Mouse (Mus musculus) intestine, postnatal 0 days (tissue): ENCODE data around the gene Ampd3. TPM values are rescaled to one million over a fixed set of nuclear protein-coding genes. Genes with fewer than 3 reads are reported as not detected.

Experiments used
- ATAC-seq: fragments of 200-750 bp; cut with Nextera tagmentation; 2 replicates; pipeline ENCODE4 v1.8.0; 2017; ENCODE audit warnings: mild to moderate bottlenecking, moderate TSS enrichment, moderate library complexity
- H3K27ac ChIP-seq: fragments of 300-500 bp; sonication (generic); 2 replicates; pipeline ENCODE4 v1.5.1; 2014; ENCODE audit warnings: mild to moderate bottlenecking, low read depth, low read length, moderate library complexity
- H3K27me3 ChIP-seq: fragments of 300-500 bp; sonication (generic); replicated peaks from 2 replicates; pipeline ENCODE4 v1.6.1; 2014; ENCODE audit warnings: low read length, mixed read lengths; ENCODE audit not compliant: control insufficient read depth, insufficient read depth
- H3K36me3 ChIP-seq: fragments of 300-500 bp; sonication (generic); 2 replicates; pipeline ENCODE4 v1.6.1; 2014; ENCODE audit warnings: mild to moderate bottlenecking, moderate library complexity; ENCODE audit not compliant: control insufficient read depth, insufficient read depth
- H3K4me1 ChIP-seq: fragments of 300-500 bp; sonication (generic); replicated peaks from 2 replicates; pipeline ENCODE4 v1.6.1; 2014; ENCODE audit warnings: antibody characterized with exemption, low read length, mixed read lengths; ENCODE audit not compliant: control insufficient read depth, insufficient read depth
- H3K4me2 ChIP-seq: fragments of 300-500 bp; sonication (generic); replicated peaks from 2 replicates; pipeline ENCODE4 v1.6.1; 2014; ENCODE audit warnings: low read depth, mild to moderate bottlenecking, moderate library complexity
- H3K4me3 ChIP-seq: fragments of 300-500 bp; sonication (generic); 2 replicates; pipeline ENCODE4 v1.5.1; 2014; ENCODE audit warnings: low read depth, low read length
- H3K9ac ChIP-seq: fragments of 300-500 bp; sonication (generic); 2 replicates; pipeline ENCODE4 v1.6.1; 2014; ENCODE audit warnings: mild to moderate bottlenecking, low read depth, low read length
- H3K9me3 ChIP-seq: fragments of 300-500 bp; sonication (generic); 2 replicates; pipeline ENCODE4 v1.6.1; 2016; ENCODE audit warnings: mixed run types; ENCODE audit not compliant: control insufficient read depth
- CTCF ChIP-seq: sonication (generic); IDR thresholded peaks from 2 replicates; pipeline ENCODE4 v1.5.1; 2016; ENCODE audit warnings: low read depth, mild to moderate bottlenecking, control low read depth, antibody characterized with exemption, moderate library complexity
- WGBS: fragments of 180-500 bp; shearing (Covaris S2); extraction: QIAGEN DNeasy Blood & Tissue Kit; methylation state at CpG from one replicate; pipeline ENCODE4 v1.1.7; 2014; 5-methylcytosine and 5-hydroxymethylcytosine counted together
- polyA plus RNA-seq: library from polyadenylated mRNA; unstranded; fragments of >200 nt; fragmentation: Nextera tagmentation; extraction: Ambion mirVana; gene quantifications from 2 replicates; pipeline ENCODE4 v1.2.1, GENCODE M21; 2015

Ampd3 gene
- polyA plus RNA-seq, 1 experiment from 2014 or later = 7.4 TPM

DNA sequence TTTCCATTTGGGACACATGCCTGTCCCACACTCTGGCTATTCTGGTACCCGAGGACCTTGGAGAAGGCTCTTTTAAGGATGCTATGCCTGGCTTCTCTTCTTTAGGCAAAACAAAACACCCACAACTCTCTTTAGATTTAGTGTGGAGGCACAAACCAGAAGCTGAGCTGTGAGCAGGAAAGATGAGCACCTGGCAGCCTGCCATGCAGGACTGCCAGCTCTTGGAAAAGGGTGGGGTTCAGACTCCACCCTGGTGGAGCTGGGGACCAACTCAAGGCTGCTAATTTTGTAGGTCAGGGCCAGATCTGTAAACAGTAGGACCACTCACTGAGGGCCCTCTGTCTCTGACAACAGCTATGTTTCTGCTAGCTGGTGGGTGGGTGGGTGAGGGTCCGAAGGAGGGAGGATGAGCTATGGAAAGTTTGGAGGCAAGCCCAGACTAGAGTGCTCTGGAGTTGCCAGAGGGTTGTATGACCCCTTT, 13.3 kb downstream of the Ampd3 start:
- H3K4me2 ChIP-seq = no peak overlapping the region
- H3K9me3 ChIP-seq = no peaks in the 10 kb centered on the region
- no peak overlapping the region for H3K4me3 ChIP-seq
- no peaks in the 10 kb centered on the region for H3K27me3 ChIP-seq
- H3K27ac ChIP-seq = no peak overlapping the region
- H3K36me3 ChIP-seq = peaks cover 3% of the 10 kb centered on the region; the same call in 1 of the 2 replicates
- H3K4me1 ChIP-seq = peaks cover 6% of the 10 kb centered on the region; the same call in 1 of the 2 replicates
- no peak overlapping the region for H3K9ac ChIP-seq
- 59% methylated on average over 2 of the region's 2 CpGs for WGBS
- no peak for ATAC-seq
- no peak for TF ChIP-seq CTCF

DNA sequence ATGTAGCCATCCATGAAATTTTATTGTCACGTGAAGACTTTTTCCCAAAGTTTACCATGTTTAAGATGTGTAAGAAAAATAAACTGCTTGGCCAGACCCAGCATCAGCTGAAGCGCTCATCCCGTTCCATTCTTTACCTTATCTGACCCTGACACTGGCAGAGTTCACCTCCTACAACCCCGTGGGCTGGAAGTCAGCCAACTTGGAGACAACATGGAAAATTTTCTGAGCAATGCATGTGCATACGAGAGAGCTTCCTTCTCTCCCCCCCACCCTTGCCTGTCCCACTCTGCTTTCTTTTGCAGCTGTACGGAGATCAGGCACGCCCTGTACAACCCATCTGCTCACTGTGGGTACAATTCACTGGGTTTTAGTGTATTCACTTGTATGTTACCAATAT, 14.1 kb downstream of the Ampd3 start:
- H3K36me3 ChIP-seq = peaks cover 3% of the 10 kb centered on the region; the same call in 1 of the 2 replicates
- no peaks in the 10 kb centered on the region for H3K27me3 ChIP-seq
- H3K4me2 ChIP-seq = no peak overlapping the region
- H3K4me3 ChIP-seq = no peak overlapping the region
- H3K4me1 ChIP-seq = peaks cover 6% of the 10 kb centered on the region; the same call in 1 of the 2 replicates
- no peak overlapping the region for H3K27ac ChIP-seq
- ATAC-seq = no peak
- 45% methylated on average over 7 of the region's 7 CpGs for WGBS
- no peak for TF ChIP-seq CTCF
- no peaks in the 10 kb centered on the region for H3K9me3 ChIP-seq
- H3K9ac ChIP-seq = no peak overlapping the region

DNA sequence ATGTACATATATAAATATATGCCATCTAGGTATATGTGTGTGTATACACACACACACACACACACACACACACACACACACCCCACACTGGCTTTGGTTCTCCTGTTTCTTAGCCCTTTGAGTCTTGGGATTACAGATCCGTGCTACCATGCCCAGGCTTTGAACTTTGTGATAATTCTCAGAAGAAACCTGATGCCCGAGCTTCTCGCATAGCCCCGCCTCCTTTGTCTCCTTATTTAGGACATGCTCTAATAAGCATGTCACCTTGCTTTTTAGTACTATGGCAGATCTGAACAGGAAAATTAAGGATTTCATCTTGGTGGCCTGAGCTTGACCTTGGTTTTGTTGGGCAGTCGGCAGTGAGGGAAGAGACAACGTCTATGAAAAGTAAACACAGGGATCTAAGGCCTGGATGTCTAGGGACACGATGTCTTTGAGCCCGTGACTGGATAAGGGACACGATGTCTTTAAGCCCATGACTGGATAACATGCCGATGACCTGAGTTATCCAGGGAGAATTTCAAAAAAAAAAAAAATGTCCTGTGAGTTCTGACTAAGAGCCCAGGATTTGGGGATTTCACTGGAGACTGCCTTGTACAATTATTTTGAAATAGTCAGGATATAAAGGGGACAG, 15.0 kb downstream of the Ampd3 start:
- Histone ChIP-seq H3K4me1 (peaks cover 6% of the 10 kb centered on the region; the same call in 1 of the 2 replicates), H3K4me2 (no peak overlapping the region), H3K9ac (no peak overlapping the region), H3K36me3 (no peaks in the 10 kb centered on the region), H3K27ac (no peak overlapping the region), H3K9me3 (no peaks in the 10 kb centered on the region), H3K4me3 (no peak overlapping the region), H3K27me3 (no peaks in the 10 kb centered on the region)
- no peak for TF ChIP-seq CTCF
- 34% methylated on average over 10 of the region's 10 CpGs for WGBS
- no peak for ATAC-seq

DNA sequence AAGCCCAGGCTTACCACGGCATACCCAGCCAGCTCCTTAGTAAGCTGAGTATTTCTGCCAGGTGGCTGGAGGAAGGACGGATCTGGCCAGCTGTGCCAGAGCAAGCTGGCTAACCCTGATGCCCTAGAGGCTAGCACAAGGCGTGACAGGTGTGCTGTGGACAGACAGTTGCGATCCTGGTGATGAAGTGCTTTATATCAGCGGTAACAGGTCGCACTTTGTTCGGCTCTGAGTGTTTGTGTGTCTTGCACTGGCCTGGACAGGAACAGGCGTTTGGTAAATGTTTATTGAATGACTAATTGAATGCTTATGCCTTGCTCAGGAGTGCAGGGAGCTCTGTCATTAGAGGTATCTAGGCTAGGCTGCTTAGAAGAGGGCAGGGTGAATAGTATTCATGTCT, 17.0 kb downstream of the Ampd3 start:
- peaks cover 6% of the 10 kb centered on the region; the same call in 1 of the 2 replicates for H3K4me1 ChIP-seq
- 0 out of 2 replicates have a peak, but pooled peaks have one; percentile 6 for TF ChIP-seq CTCF
- peak; percentile 82 for ATAC-seq
- H3K9ac ChIP-seq = no peak overlapping the region
- H3K4me3 ChIP-seq = no peak overlapping the region
- H3K4me2 ChIP-seq = no peak overlapping the region
- no peaks in the 10 kb centered on the region for H3K9me3 ChIP-seq
- 22% methylated on average over 8 of the region's 8 CpGs for WGBS
- no peak overlapping the region for H3K27ac ChIP-seq
- H3K27me3 ChIP-seq = no peaks in the 10 kb centered on the region
- H3K36me3 ChIP-seq = no peaks in the 10 kb centered on the region

DNA sequence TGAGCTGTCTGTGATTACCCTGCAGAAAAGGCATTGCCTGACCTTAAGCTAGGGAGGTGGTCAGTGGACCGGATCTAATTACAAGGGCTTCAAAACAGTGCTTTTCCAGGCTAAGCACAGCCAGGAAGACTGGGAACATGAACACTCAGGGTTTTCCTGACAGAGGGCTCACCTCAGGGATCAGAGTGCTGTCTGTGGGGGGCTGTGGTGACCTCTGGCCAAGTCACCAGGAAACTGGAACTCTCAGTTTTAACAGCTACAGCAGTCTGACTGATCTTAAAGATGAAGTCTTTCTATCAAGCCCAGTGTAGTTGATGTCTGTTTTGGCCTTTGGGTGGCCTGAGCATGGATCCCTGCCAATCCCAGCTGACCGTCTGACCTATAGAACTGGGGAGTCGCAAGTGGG, 17.7 kb downstream of the Ampd3 start:
- Histone ChIP-seq H3K36me3 (no peaks in the 10 kb centered on the region), H3K9ac (no peak overlapping the region), H3K4me1 (peaks cover 9% of the 10 kb centered on the region; the same call in 1 of the 2 replicates), H3K27ac (no peak overlapping the region), H3K4me2 (no peak overlapping the region), H3K27me3 (no peaks in the 10 kb centered on the region), H3K9me3 (no peaks in the 10 kb centered on the region), H3K4me3 (no peak overlapping the region)
- TF ChIP-seq CTCF = no peak
- WGBS = 69% methylated on average over 3 of the region's 3 CpGs
- ATAC-seq = no peak

DNA sequence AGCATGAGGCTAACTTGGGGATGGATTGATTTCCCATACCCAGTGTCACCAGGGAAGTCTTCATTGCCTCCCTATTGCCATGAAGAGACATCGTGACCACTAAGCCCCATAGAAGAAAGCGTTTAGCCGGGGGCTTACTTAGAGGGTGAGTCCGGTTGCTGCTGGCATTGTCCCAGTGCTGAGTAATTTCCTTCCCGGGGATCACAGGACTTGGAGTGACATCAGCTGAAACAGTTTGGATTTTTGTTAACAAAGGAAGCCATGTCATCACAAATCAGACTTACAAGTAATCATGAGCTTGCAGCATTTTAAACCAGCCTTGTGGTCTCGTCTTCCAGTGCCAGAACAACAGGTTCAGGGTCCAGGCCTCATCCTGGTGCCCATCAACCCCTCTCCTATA, 19.3 kb downstream of the Ampd3 start:
- H3K4me1 ChIP-seq = peaks cover 10% of the 10 kb centered on the region; the same call in 1 of the 2 replicates
- 68% methylated on average over 6 of the region's 6 CpGs for whole genome bisulfite sequencing
- no peak for ATAC-seq

More for the DNA sequence above, 19.3 kb downstream of the Ampd3 start:
- Histone ChIP-seq H3K9me3 (no peaks in the 10 kb centered on the region), H3K4me2 (no peak overlapping the region), H3K4me3 (no peak overlapping the region), H3K9ac (no peak overlapping the region), H3K36me3 (no peaks in the 10 kb centered on the region), H3K27me3 (no peaks in the 10 kb centered on the region), H3K27ac (no peak overlapping the region)
- no peak for TF ChIP-seq CTCF
